Mouse (Mus musculus) G1E (cell line): Measurements from ENCODE around the gene Lnx2.

Source experiments
- CTCF ChIP-seq: IDR thresholded peaks from 2 replicates; pipeline ENCODE4 v1.5.1; 2012; ENCODE audit warnings: low read depth, low read length, inconsistent platforms, mixed read lengths
- GATA2 ChIP-seq: IDR thresholded peaks from 2 replicates; pipeline ENCODE4 v1.6.1; 2012; ENCODE audit warnings: low read depth, low read length, inconsistent platforms, borderline replicate concordance

DNA sequence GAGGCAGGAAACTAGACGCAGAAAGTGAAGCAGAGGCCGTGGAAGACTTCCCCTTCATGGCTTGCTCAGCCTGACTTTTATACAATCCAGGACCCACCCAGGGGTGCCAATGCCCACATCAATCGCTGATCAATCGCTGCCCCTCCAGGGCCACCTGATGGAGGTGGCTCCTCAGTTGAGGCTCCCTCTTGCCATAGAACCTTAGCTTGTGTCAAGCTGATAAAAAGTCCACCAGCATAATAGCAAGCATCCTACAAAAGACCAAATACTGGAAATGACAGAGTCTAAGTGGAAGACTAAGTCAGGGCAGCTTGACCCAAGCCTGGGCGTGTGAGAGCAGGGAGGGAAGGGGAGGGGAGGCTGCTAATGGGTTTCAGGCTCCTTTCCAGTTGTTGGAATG lies 39.7 kb downstream of the Lnx2 start:
- TF ChIP-seq CTCF (no peak), GATA2 (no peak)
